Mouse (Mus musculus) midbrain, postnatal 0 days (tissue): Measurements from ENCODE around the gene Lemd1. TPM values are rescaled to one million over a fixed set of nuclear protein-coding genes. Genes with fewer than 3 reads are reported as not detected.
A peak's percentile ranks its signal among the peaks of the same experiment; 100 is the strongest.

ENCODE experiments used
- ATAC-seq: fragments of 200-750 bp; cut with Nextera tagmentation; 2 replicates; pipeline ENCODE4 v1.8.0; 2017; ENCODE audit warnings: moderate number of reproducible peaks, mild to moderate bottlenecking, moderate TSS enrichment, moderate library complexity; ENCODE audit not compliant: low FRiP score
- DNase-seq: peaks from one replicate; pipeline ENCODE4 v3.0.0-alpha.2; 2015; ENCODE audit warnings: low spot score
- H3K27ac ChIP-seq: fragments of 300-500 bp; sonication (generic); 2 replicates; pipeline ENCODE4 v1.5.1; 2014; ENCODE audit warnings: low read depth, mild to moderate bottlenecking, low read length, mixed read lengths
- H3K27me3 ChIP-seq: fragments of 300-500 bp; sonication (generic); 2 replicates; pipeline ENCODE4 v1.6.1; 2014; ENCODE audit warnings: low read length, control low read depth, mixed read lengths; ENCODE audit not compliant: insufficient read depth
- H3K36me3 ChIP-seq: fragments of 300-500 bp; sonication (generic); 2 replicates; pipeline ENCODE4 v1.6.1; 2014; ENCODE audit warnings: low read length, control low read depth, mixed read lengths; ENCODE audit not compliant: insufficient read depth
- H3K4me1 ChIP-seq: fragments of 300-500 bp; sonication (generic); 2 replicates; pipeline ENCODE4 v1.6.1; 2014; ENCODE audit warnings: mild to moderate bottlenecking, control low read depth, antibody characterized with exemption, low read length, mixed read lengths; ENCODE audit not compliant: insufficient read depth
- H3K4me2 ChIP-seq: fragments of 300-500 bp; sonication (generic); 2 replicates; pipeline ENCODE4 v1.6.1; 2014; ENCODE audit warnings: low read depth, mild to moderate bottlenecking, low read length, mixed read lengths; ENCODE audit not compliant: poor library complexity, severe bottlenecking
- H3K4me3 ChIP-seq: fragments of 300-500 bp; sonication (generic); 2 replicates; pipeline ENCODE4 v1.5.1; 2014; ENCODE audit warnings: low read depth, mild to moderate bottlenecking, low read length, moderate library complexity
- H3K9ac ChIP-seq: fragments of 300-500 bp; sonication (generic); replicated peaks from 2 replicates; pipeline ENCODE4 v1.6.1; 2014; ENCODE audit warnings: mild to moderate bottlenecking, low read length, moderate library complexity, mixed read lengths; ENCODE audit not compliant: poor library complexity, severe bottlenecking
- H3K9me3 ChIP-seq: fragments of 300-500 bp; sonication (generic); 2 replicates; pipeline ENCODE4 v1.6.1; 2016; ENCODE audit warnings: low read length, control low read depth
- CTCF ChIP-seq: IDR thresholded peaks from 2 replicates; pipeline ENCODE4 v1.5.1; 2016; ENCODE audit warnings: antibody characterized with exemption, mild to moderate bottlenecking
- WGBS: fragments of 180-500 bp; shearing (Covaris S2); extraction: QIAGEN DNeasy Blood & Tissue Kit; methylation state at CpG from one replicate; pipeline ENCODE4 v1.1.7; 2014; 5-methylcytosine and 5-hydroxymethylcytosine counted together
- polyA plus RNA-seq: library from polyadenylated mRNA; unstranded; fragments of >200 nt; fragmentation: Nextera tagmentation; extraction: Ambion mirVana; gene quantifications from 2 replicates; pipeline ENCODE4 v1.2.1, GENCODE M21; 2015
- total RNA-seq: library from RNA; depleted of rRNA; stranded (reverse); fragments of >200 nt; gene quantifications from 2 replicates; pipeline ENCODE4 v1.2.3, GENCODE M21; 2014

Gene Lemd1
- total and polyA plus RNA-seq, 2 experiments from 2014 or later = 12.6 TPM

- Histone ChIP-seq H3K4me2 (no peak overlapping the region), H3K9ac (no peak overlapping the region), H3K36me3 (no peaks in the 10 kb centered on the region), H3K4me3 (no peak overlapping the region), H3K27me3 (no peaks in the 10 kb centered on the region), H3K9me3 (no peaks in the 10 kb centered on the region), H3K4me1 (no peaks in the 10 kb centered on the region), H3K27ac (no peak overlapping the region)
- DNase-seq = peak; percentile 59
- 66% methylated on average over 6 of the region's 6 CpGs for WGBS
- ATAC-seq = no peak
- TF ChIP-seq CTCF = no peak
Observed at GRCm38 (mm10) chr1:132289965-132290364, 98.7 kb downstream of the Lemd1 start.

- Histone ChIP-seq H3K36me3 (no peaks in the 10 kb centered on the region), H3K4me1 (peaks cover 4% of the 10 kb centered on the region; the same call in 1 of the 2 replicates), H3K9me3 (no peaks in the 10 kb centered on the region), H3K27ac (no peak overlapping the region), H3K4me3 (no peak overlapping the region), H3K4me2 (no peak overlapping the region), H3K9ac (no peak overlapping the region), H3K27me3 (no peaks in the 10 kb centered on the region)
- ATAC-seq (no peak; the same call in 1 of the 2 replicates), DNase-seq (peak; percentile 57)
- peak; percentile 32; the same call in 1 of the 2 replicates for TF ChIP-seq CTCF
- WGBS = 37% methylated on average over 11 of the region's 11 CpGs
Observed at GRCm38 (mm10) chr1:132290921-132291675, 99.9 kb downstream of the Lemd1 start.

- 50% methylated on average over 4 of the region's 4 CpGs for WGBS
- TF ChIP-seq CTCF = no peak
- no peaks in the 10 kb centered on the region for H3K27me3 ChIP-seq
- H3K9ac ChIP-seq = no peak overlapping the region
- H3K27ac ChIP-seq = no peak overlapping the region
- ATAC-seq (no peak), DNase-seq (no peak)
- peaks cover 8% of the 10 kb centered on the region; the same call in 1 of the 2 replicates for H3K4me1 ChIP-seq
- no peak overlapping the region for H3K4me3 ChIP-seq
- H3K9me3 ChIP-seq = no peaks in the 10 kb centered on the region
- H3K36me3 ChIP-seq = no peaks in the 10 kb centered on the region
- H3K4me2 ChIP-seq = no peak overlapping the region
Observed at GRCm38 (mm10) chr1:132291706-132292105, 100.5 kb downstream of the Lemd1 start.

GRCm38 (mm10) chr1:132292318-132293129 lies 101.3 kb downstream of the Lemd1 start:
- H3K27ac ChIP-seq = no peak overlapping the region
- H3K4me3 ChIP-seq = no peak overlapping the region
- DNase-seq = peak; percentile 44
- peaks cover 8% of the 10 kb centered on the region; the same call in 1 of the 2 replicates for H3K4me1 ChIP-seq
- H3K4me2 ChIP-seq = no peak overlapping the region
- no peaks in the 10 kb centered on the region for H3K36me3 ChIP-seq
- no peak for ATAC-seq
- no peaks in the 10 kb centered on the region for H3K9me3 ChIP-seq
- 55% methylated on average over 21 of the region's 21 CpGs for WGBS
- peak; percentile 50 for TF ChIP-seq CTCF
- H3K9ac ChIP-seq = no peak overlapping the region
- H3K27me3 ChIP-seq = no peaks in the 10 kb centered on the region

GRCm38 (mm10) chr1:132295506-132295905 lies 104.3 kb downstream of the Lemd1 start:
- TF ChIP-seq CTCF = no peak
- no peak for ATAC-seq
- H3K4me3 ChIP-seq = no peak overlapping the region
- H3K4me1 ChIP-seq = peaks cover 15% of the 10 kb centered on the region
- no peak for DNase-seq
- no peak overlapping the region for H3K27ac ChIP-seq
- H3K9ac ChIP-seq = no peak overlapping the region
- no peak overlapping the region for H3K4me2 ChIP-seq
- no peaks in the 10 kb centered on the region for H3K9me3 ChIP-seq
- WGBS = 50% methylated on average over 7 of the region's 7 CpGs
- no peaks in the 10 kb centered on the region for H3K27me3 ChIP-seq
- no peaks in the 10 kb centered on the region for H3K36me3 ChIP-seq

GRCm38 (mm10) chr1:132296051-132296450 lies 104.8 kb downstream of the Lemd1 start:
- Histone ChIP-seq H3K4me2 (no peak overlapping the region), H3K4me3 (no peak overlapping the region), H3K9ac (no peak overlapping the region), H3K27ac (no peak overlapping the region), H3K27me3 (no peaks in the 10 kb centered on the region), H3K9me3 (no peaks in the 10 kb centered on the region), H3K36me3 (no peaks in the 10 kb centered on the region), H3K4me1 (peaks cover 20% of the 10 kb centered on the region)
- DNase-seq (no peak), ATAC-seq (no peak)
- WGBS = 63% methylated on average over 3 of the region's 3 CpGs
- TF ChIP-seq CTCF = no peak
